Mouse (Mus musculus): Measurements from ENCODE around the gene Slc2a9.

The Slc2a9 gene

DNA sequence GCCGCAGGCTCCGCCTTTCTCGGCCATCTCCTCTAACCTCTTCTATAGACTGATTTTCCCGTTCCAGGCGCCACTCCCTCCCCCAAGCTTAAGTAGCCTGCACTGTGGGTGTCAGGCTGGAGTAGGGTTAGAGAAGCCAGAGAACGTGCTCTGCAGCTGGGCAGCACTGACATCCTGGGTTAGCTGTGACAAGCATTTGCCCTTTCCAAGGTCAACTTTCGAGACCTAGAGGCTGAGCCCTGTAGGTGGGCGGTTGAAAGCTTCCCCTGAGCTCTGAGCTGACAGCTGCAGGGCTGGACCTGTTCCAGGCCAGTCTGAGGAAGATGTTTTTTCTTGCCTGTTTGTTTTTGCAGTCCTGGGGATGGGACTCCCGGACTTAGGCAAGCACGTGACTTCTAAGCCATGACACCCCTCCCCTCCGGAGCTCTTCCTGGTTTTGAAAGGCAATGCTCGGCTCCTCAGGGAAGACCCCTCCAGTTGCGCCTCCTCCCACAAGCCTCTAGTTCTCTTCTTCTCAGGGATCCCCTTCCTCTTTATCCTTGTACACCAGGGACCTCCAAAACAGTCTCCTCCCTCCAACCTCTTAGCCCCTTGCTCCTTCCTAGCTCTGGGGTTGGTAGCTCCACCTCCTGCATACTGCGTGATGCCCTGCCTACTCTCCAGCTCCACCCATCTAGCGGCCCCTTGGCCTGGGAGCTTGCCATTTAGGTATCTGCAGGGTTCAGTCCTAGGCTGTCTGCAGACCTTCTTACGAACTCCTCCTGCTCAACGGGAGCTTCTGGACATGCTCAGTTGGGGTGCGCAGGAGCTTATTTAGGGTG is 136.1 kb downstream of the Slc2a9 start:
- DNase-seq: peak; percentile 26 to 58

DNA sequence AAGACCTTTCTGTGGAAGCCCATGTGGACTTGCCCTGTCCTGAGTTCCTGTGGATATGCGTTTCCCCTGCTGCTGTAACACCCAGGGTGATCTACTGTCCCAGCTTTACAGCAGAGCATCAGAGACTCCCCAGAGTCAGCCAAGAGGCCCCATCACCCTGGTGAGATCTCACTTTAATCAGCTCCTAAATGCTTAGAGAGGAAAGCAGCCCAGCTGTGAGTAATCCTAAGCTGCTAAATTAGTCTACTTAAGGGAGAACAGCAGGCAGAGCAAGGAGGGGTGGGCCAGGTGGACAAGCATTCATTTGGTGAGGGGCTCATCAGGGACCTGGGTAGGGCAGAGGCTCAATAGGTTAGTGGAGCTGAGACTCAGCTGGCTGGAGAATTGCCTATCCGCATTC is 137.4 kb downstream of the Slc2a9 start:
- no peak for DNase-seq

DNA sequence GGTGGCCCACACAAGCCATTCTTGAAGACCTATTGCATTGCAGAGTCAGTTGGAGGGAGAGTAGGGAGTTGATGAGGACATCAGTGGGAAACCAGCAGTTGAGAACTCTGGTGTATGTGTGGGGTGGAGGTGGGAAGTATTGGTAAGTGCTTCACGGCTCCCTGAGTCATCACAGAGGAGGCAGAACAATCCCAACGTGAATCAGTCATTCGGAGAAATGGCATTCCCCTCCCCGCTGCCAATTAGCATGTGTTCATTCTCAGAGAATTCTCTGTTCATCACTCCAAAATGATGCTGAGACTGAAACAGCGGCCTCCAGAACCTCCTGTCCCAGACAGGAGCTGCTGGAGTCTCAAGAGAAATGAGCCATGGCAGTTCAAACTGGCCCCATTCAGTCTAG is 138.5 kb downstream of the Slc2a9 start:
- no peak for DNase-seq

DNA sequence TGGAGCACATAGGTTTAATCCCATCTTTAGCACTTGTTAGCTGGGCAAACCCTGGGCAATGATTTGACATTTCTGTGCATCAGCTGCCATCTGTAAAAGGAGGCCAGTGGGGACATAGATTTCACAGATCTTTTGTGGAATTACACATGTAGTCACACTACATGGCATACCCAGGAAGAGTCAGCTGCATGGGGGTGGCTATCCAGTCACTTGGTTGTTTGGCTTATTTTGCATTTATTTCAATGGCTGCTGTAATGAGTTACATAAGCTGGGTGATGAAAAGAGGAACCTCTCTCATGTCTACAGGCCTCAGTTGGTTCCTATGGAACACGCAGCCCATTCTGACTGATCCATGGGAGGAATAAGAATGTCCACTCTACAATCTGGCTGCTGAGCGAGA is 143.2 kb downstream of the Slc2a9 start:
- DNase-seq: no peak

DNA sequence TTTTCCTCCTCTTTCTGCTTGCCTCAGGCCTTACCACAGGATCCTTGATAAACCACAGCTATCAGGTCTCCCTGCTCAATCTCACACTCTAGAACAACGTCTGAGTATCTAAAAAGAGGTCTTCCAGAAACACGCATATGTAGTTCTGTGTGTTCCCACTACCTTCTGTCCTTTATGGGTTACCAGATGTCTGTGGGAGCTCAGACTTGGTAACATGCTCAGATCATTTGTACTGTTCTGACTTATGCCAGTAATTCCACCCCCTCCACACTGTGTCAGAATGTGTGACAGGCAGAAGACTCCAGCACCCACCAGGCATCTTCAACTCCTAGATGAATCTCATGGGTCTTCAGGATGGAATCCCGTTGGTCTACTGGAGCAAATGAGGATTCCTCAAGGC is 146.0 kb downstream of the Slc2a9 start:
- no peak for DNase-seq

DNA sequence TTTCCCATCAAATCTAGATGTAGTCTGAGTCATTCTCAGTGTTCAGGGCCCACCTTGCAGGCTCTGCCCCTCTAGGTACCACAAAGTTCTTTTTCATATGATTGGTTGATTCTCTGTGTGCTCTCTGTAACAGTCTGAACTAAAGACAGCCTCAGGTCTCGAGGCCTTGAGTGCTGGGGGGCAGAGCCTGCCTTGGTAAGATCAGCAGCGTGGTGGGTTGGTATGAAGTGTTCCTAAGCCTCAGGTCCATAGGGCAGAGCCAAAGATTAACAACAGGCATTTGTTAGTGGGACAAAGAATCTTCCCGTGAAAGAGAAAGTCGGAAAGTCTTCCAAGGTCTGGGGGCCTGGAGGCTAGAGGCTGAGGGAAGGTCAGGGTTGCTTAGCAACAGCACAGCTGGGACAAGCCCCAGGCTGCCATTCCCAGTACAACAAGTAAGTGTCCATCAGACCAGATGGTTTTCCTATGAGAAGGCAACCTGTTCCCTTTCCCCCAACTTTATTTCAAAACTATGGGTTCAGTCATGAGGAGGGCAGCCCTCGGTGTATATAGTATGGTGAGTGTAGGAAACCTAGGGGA is 152.5 kb downstream of the Slc2a9 start:
- no peak for DNase-seq

DNA sequence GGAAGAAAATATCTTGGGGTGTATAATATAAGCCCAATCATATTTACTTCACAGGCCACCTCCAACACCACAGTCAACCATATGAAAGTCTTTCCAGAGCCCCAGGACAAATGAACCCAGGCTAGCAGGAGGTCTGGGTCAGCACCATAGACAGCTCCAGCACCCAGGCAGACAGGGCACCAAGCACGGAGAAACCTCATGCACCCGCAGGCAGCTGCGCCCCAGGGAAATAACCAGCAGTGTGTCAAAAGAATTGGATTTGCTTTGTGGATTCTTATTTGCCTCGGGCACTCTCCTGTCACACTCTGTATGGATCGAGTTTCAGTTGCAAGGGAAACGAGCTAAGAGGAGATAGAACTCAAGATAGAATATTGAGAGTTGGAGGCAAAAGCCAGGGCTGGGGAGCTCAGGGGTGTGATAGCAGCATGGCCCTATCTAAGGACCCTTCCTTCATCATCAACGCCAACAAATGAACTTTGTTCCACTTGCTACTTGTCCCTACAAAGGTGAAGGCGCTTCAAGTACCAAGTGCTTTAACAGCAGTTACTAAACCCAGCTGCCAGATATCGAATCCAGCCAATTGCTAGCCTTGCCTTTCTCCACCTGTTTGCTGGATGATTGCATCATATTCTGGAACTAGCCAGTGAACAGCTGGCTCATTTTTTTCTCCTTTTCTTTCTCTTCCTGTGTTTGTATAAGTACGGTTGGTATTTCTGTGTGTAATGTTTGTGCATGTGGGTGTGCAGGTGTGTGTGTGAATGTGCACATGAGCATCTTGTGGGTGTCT is 156.1 kb downstream of the Slc2a9 start:
- peak; percentile 19 to 59 for DNase-seq

DNA sequence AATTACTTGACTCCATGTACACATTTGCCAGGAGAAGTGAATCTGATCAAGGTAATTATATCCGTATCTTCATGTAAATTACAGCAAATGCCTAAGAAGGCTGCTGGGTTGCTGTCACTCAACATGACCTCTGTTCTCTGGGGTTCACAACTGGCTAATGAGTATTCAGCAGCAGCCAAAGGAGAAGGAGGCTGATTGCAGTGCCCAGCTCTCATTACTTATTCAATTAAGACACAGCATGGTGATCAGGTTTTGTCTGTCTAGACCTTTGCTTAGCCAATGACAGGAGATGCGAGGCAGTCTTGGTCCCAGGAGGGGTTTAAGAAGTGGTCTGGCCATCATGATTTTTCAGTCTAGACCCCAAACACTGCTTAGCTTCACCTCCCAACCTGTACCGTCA is 159.8 kb downstream of the Slc2a9 start:
- no peak for DNase-seq

DNA sequence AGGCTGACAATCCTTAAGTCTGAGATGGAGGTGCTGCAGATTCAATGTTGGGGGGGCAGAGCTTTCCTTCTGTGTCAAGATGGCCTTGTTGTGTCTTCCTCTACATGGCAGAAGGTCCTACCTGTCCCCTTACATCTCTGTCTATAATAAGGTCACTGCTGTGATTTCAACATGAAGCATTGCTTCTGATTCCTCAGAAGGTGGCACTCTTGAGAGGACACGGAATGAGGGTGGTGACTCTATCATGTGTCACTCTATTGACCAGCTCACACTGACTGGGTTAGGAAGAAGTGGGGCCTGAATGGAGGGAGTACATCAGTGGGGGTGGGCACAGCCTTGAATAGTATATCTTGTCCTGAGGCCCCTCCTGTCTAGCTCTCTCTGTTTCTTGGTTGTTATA is 168.4 kb downstream of the Slc2a9 start:
- no peak for DNase-seq

DNA sequence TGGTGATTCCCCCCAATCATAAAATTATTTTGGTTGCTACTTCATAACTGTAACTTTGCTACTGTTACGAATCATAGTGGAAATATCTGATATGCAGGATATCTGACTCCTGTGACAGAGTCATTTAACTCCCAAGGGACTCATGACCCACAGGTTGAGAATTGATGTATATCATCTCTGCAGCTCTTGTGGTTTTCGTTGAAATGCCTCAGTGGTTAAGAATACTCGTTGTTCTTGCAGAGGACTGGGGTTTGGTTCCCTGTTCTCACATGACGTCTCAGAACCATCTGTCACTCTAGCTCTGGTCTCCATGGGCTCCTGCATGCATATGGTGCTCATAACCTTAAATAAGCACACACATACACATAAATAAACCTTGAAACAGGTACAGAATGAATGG is 169.6 kb downstream of the Slc2a9 start:
- no peak for DNase-seq

DNA sequence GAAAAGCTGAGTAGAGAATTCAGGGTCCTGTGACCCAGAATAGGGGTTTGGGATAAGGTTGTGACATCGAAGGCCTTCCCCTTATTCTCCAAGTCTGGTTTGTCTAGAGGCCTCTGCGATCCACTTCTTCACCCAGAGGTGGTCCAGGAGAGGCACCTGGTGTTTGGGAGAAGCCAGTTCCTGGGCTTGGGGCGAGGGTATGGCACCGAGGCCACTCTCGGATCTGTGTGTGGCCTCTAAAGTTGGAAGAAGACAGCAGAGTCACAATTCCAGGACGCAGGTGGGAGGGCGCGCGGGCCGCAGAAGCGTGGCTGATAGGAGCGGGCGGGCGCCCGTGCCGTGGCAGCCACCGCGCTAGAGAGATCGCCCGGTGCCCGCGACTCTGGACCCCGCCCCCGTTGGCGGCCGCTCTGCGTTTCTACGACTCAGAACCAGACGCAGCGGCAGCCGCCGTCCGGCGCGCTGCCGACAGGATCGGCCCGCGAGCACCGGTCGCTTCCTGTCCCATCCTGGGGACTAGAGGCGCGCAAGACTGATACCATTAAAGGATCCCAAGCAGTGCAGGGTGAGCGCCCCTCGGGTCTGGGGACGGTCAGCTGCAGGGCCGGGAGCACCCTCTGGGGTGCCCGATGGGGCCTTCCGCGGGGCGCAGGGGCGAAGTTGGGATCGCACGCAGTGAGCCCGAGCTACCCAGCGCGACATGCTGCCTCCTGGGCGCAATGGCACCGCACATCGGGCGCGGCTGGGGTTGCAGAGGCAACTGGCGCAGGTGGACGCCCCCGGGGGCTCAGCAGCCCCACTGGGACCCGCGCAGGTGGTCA is 183.8 kb downstream of the Slc2a9 start, which contains the start of gene Drd5:
Gene Drd5, plus strand, starts transcription at position 402 of the 821 bp plus-strand sequence.
- DNase-seq: peak in 1 of 2 experiments; percentile 8

DNA sequence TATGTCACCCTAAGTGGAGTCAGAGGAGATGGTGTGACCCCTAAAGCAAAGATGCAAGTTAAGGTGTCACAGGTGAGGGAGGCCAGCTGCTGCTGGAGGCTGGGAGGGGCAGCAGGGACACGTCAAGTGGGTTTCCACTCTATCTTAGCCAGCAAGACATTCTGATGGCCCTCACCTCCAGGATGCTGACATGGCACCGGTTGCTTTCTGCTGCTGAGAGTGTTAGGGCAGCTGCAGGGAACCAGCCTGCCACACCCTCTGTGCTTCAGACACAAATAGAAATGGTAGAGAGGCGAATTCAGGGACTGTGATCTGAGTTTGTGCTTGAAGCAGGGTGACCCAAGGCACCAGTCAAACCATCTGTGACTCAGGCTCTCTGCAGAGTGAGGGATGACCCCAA is 193.1 kb downstream of the Slc2a9 start:
- no peak for DNase-seq

DNA sequence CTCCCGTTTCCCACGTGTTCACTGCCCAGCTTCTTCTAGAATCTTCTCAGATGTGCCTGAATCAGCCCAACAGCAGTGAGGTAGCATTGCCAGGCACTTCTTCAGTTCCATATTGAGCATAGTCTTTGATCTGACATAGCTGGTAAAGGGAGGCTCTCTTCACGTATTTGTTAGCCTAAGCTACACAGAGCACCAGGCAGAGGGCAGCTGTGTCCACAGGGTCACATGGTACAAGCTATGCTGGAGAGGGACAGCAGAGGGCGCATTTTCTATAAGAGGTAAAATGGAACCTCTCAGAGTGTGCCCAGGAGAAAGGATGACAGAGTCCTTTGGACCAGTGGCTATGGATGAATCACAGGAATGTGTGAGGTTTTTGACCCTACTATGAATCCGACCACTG is 194.1 kb downstream of the Slc2a9 start:
- peak; percentile 64 to 85 for DNase-seq

DNA sequence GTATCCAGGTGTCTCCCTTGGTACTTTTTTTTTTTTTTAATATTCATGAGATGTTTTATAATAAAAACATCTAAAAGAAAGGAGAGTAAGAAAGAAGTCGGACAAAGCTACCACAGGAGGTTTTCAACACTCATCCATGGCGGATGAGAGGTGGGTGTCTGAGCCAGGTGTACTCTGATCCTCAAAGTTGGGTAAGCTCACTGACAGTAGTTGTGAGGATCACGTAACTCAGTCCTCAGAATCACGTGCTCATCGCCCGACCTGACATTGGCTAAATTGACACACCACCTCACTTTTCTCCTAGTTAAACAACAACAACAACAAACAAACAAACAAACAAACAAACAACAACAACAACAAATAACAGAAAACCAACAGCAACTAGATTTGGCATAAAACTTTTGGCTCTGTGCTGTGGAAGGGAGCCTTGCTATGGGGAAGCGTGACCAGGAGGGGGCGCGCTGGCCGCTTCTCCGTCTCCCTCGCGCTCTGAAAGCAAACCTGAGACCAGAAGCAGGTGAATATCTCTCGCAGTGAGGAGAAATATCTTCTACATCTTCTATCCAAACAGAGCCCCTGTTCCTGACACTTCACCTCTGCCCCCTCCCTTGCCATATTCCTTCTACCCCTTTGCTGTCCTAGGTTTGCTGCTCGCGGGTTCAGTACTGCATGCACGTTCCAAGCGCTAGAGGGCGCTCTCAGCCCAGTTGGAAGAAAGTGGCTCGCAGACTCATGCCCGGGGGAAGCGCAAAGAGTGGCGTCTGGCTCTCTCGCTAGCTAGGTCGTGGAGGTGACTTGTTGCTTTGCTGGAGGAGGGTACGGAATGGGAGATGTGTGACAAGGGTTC is 195.5 kb downstream of the Slc2a9 start:
- DNase-seq: peak; percentile 88 to 96

DNA sequence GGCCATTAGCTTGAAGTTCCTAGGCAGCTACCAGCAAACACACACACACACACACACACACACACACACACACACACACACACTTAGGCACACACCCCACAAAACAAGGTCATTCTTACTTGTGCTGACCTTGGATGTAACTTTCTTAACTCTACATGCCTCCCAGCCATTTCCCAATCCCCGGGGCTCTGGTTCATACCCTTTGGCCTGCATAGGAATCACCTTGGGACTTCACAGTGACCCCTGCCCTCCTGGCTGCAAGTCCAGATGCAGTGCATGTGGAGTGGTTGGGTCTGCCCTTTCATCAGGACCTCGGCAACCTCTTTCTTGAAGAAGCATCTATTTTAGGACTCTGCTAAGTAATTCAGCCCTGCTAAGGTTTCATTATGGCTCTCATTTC is 197.7 kb downstream of the Slc2a9 start:
- no peak for DNase-seq

DNA sequence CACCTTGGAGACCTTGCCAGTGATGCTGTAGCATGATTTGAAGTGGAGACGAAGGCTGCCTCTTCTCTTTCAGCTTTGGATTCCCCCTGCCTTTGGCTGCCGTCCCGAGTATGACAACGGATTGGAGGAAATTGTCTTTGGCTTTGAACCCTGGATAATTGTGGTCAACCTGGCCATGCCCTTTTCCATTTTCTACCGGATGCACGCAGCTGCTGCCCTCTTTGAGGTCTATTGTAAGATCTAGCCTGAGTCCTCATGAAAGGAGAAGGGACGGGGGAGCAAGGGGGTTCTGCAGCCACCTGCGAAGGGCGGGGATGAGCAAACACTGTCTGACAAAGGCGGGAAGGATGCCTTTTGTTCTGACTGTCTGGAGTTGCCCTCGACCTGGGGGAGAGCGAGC is 200.3 kb downstream of the Slc2a9 start:
- no peak for DNase-seq

DNA sequence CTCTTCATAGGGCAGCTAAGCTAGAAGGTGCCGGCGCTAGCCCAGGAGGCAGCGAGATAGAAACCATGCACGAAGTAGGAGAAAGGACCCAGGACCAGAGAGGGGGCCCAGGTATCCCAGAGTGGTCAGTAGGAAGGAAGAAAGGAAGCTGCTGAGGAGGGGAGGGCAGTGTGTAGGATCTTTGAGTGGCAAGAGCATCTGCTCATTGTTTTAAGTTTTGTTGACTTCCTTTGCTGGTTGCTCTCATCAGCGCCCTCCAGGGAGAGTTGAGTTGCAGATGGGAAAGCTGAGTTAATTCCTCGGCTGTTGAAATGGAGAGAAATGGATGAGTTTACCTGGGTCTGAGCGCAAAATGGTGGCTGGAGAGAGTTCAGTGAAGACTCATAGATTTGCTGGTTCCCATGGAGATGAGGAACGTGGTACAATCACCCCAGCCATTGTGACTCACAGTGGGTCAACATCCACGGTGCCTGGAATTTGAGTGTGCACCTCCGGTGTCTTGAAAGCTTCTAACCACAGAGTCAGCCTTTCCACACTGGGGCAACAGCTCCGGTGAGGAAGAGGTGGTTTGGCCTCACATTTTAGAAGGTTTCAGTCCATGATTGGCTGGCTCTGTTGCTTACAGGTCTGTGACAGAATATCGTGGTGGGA is 201.1 kb downstream of the Slc2a9 start:
- no peak for DNase-seq
